Mouse (Mus musculus): ENCODE results near the gene Btg2. TPM values are rescaled to one million over a fixed set of nuclear protein-coding genes. Genes with fewer than 3 reads are reported as not detected.
A peak's percentile ranks its signal among the peaks of the same experiment; 100 is the strongest.

The Btg2 gene
- polyA plus RNA-seq, 1 experiment from 2014 or later, result 31.7 TPM

DNA sequence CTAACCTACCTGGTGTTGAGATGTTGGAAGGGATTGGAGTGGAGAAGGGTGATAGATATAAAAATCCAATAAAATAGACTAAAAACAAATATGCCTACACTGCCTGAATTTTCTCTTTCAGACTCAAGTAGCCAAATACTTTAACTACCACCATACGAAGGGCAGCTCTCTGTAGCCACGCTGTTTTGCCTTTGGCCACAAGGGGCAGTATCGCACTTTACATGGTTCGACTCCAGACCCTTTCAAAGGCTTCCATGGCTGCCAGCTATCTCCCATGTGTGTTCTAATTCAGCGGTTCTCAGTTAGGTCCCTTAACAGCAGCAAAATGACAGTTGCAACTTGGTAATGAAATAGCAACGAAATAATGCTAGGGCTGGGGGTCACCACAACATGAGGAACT, 25.7 kb downstream of the Btg2 start:
- 6% methylated on average over 6 of the region's 6 CpGs for whole genome bisulfite sequencing (ENCODE audit: insufficient replicate concordance)
- H3K4me2 ChIP-seq, result no peak overlapping the region
- no peak overlapping the region for H3K4me3 ChIP-seq (ENCODE audit: low read depth, low read length)
- H3K9me3 ChIP-seq (replicated peaks; ENCODE audit: control insufficient read depth, low read length), result no peaks in the 10 kb centered on the region
- H3K36me3 ChIP-seq (ENCODE audit: control insufficient read depth, insufficient read depth, low read length), result no peaks in the 10 kb centered on the region
- no peaks in the 10 kb centered on the region for H3K27me3 ChIP-seq (ENCODE audit: control insufficient read depth, insufficient read depth, low read length)
- H3K27ac ChIP-seq (ENCODE audit: low read depth, low read length), result no peak overlapping the region
- H3K4me1 ChIP-seq (ENCODE audit: control insufficient read depth, insufficient read depth, low read length), result peaks cover 3% of the 10 kb centered on the region; the same call in 1 of the 2 replicates
- no peak for ATAC-seq (replicated peaks; ENCODE audit: insufficient number of reproducible peaks, low FRiP score, low TSS enrichment)
- H3K9ac ChIP-seq (ENCODE audit: low read depth, low read length), result no peak overlapping the region

DNA sequence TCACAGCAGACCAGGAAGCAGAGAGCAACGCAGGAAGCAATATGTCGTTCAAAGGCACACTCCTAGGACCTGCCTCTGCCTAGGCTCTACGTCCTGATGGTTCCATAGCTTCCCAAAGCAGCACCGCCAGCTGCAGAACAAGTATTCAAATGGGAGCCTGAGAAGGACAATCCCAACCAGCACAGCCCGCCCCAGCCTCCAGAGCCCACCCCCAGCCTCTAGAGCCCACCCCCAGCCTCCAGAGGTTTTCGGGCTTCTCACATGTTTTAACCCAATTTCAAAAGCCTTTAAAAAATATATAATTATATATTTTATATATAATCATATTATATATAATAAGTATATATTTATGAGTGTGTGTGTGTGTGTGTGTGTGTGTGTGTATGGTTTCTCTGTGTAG, 29.4 kb downstream of the Btg2 start:
- H3K36me3 ChIP-seq (ENCODE audit: control insufficient read depth, insufficient read depth, low read length), result no peaks in the 10 kb centered on the region
- H3K27me3 ChIP-seq (ENCODE audit: control insufficient read depth, insufficient read depth, low read length), result peaks cover 4% of the 10 kb centered on the region; the same call in 1 of the 2 replicates
- H3K4me2 ChIP-seq, result no peak overlapping the region
- H3K4me3 ChIP-seq (ENCODE audit: low read depth, low read length), result no peak overlapping the region
- no peak overlapping the region for H3K27ac ChIP-seq (ENCODE audit: low read depth, low read length)
- no peaks in the 10 kb centered on the region; the same call in 1 of the 2 replicates for H3K4me1 ChIP-seq (ENCODE audit: control insufficient read depth, insufficient read depth, low read length)
- H3K9ac ChIP-seq (ENCODE audit: low read depth, low read length), result no peak overlapping the region
- 66% methylated on average over 6 of the region's 6 CpGs for WGBS (ENCODE audit: insufficient replicate concordance)
- no peaks in the 10 kb centered on the region for H3K9me3 ChIP-seq (replicated peaks; ENCODE audit: control insufficient read depth, low read length)
- no peak for ATAC-seq (replicated peaks; ENCODE audit: insufficient number of reproducible peaks, low FRiP score, low TSS enrichment)

DNA sequence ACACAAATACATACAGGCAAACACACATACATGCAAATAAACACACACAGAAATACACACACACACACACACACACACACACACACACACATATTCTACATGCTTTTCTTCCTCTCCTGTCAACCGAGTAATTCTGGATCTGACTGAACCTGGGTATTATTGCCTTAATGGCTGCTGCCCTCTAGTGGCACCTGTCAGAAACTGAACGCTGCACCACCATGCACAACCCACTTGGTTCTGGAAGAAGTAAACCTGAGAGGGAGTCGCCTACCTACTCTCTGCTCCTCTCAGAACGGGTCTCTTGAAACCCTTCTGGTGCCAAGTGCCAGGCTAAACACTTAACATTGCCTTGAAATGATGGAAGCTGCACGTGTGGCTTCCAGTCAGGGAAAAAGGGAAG, 30.2 kb downstream of the Btg2 start:
- 5% methylated on average over 5 of the region's 5 CpGs for WGBS (ENCODE audit: insufficient replicate concordance)
- no peaks in the 10 kb centered on the region for H3K36me3 ChIP-seq (ENCODE audit: control insufficient read depth, insufficient read depth, low read length)
- no peak overlapping the region for H3K9ac ChIP-seq (ENCODE audit: low read depth, low read length)

DNA sequence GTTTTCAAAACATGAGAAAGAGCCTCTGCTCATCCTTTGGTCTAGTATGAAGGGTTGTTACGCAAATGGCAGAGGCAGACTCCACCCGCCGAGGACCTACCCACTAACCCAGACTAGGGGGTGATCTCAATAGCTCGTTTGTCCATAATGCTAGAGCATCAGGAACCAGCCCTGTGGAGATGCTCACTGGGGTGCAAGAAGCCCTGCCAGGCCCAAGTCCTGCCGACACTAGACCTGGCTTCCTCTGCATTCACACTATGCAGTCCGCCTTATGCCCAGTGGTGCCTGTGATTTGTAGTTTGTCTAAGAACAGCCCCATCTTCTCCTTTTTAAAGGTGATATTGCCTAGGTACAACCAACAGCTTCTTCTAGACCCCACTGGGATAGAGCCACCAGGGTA, 31.5 kb downstream of the Btg2 start:
- H3K27ac ChIP-seq (ENCODE audit: low read depth, low read length), result no peak overlapping the region
- no peak overlapping the region for H3K9ac ChIP-seq (ENCODE audit: low read depth, low read length)
- H3K4me3 ChIP-seq (ENCODE audit: low read depth, low read length), result no peak overlapping the region
- H3K27me3 ChIP-seq (ENCODE audit: control insufficient read depth, insufficient read depth, low read length), result peaks cover 4% of the 10 kb centered on the region; the same call in 1 of the 2 replicates
- no peaks in the 10 kb centered on the region for H3K9me3 ChIP-seq (replicated peaks; ENCODE audit: control insufficient read depth, low read length)
- no peak for ATAC-seq (replicated peaks; ENCODE audit: insufficient number of reproducible peaks, low FRiP score, low TSS enrichment)
- WGBS (ENCODE audit: insufficient replicate concordance), result 76% methylated on average over 6 of the region's 6 CpGs
- no peak overlapping the region for H3K4me2 ChIP-seq
- H3K4me1 ChIP-seq (ENCODE audit: control insufficient read depth, insufficient read depth, low read length), result peaks cover 2% of the 10 kb centered on the region
- no peaks in the 10 kb centered on the region for H3K36me3 ChIP-seq (ENCODE audit: control insufficient read depth, insufficient read depth, low read length)

More for the DNA sequence above, 30.2 kb downstream of the Btg2 start:
- no peak for ATAC-seq (replicated peaks; ENCODE audit: insufficient number of reproducible peaks, low FRiP score, low TSS enrichment)
- H3K27me3 ChIP-seq (ENCODE audit: control insufficient read depth, insufficient read depth, low read length), result peaks cover 4% of the 10 kb centered on the region; the same call in 1 of the 2 replicates
- H3K4me2 ChIP-seq, result no peak overlapping the region
- no peak overlapping the region for H3K27ac ChIP-seq (ENCODE audit: low read depth, low read length)
- no peaks in the 10 kb centered on the region for H3K9me3 ChIP-seq (replicated peaks; ENCODE audit: control insufficient read depth, low read length)
- no peaks in the 10 kb centered on the region; the same call in 1 of the 2 replicates for H3K4me1 ChIP-seq (ENCODE audit: control insufficient read depth, insufficient read depth, low read length)
- H3K4me3 ChIP-seq (ENCODE audit: low read depth, low read length), result no peak overlapping the region

DNA sequence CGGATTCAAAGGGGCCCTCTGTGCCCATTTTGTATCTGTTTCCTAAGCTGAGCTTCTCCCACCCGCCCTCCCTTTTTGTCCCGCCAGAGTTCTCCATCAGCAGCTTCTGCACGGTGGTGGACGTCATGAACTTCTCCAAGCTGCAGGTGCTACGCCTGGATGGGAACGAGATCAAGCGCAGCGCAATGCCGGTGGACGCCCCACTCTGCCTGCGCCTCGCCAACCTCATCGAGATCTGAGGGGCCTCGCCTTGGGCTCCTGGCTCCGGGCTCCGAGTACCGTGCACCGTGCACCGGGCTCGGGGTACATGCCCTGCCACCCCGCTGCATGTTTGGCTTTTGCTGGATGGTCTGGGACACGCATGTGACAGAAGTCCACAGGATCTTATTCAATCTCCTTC, 32.5 kb downstream of the Btg2 start:
- no peak overlapping the region; the same call in 1 of the 2 replicates for H3K9ac ChIP-seq (ENCODE audit: low read depth, low read length)
- ATAC-seq (replicated peaks; ENCODE audit: insufficient number of reproducible peaks, low FRiP score, low TSS enrichment), result 0 out of 2 replicates have a peak, but pooled peaks have one; percentile 36
- H3K27ac ChIP-seq (ENCODE audit: low read depth, low read length), result no peak overlapping the region
- no peaks in the 10 kb centered on the region for H3K9me3 ChIP-seq (replicated peaks; ENCODE audit: control insufficient read depth, low read length)
- peaks cover 4% of the 10 kb centered on the region; the same call in 1 of the 2 replicates for H3K27me3 ChIP-seq (ENCODE audit: control insufficient read depth, insufficient read depth, low read length)
- H3K4me1 ChIP-seq (ENCODE audit: control insufficient read depth, insufficient read depth, low read length), result peaks cover 2% of the 10 kb centered on the region
- WGBS (ENCODE audit: insufficient replicate concordance), result 27% methylated on average over 23 of the region's 23 CpGs
- H3K4me3 ChIP-seq (ENCODE audit: low read depth, low read length), result peak overlapping the region; percentile 28
- H3K36me3 ChIP-seq (ENCODE audit: control insufficient read depth, insufficient read depth, low read length), result no peaks in the 10 kb centered on the region
- H3K4me2 ChIP-seq, result peak overlapping the region; percentile 61

DNA sequence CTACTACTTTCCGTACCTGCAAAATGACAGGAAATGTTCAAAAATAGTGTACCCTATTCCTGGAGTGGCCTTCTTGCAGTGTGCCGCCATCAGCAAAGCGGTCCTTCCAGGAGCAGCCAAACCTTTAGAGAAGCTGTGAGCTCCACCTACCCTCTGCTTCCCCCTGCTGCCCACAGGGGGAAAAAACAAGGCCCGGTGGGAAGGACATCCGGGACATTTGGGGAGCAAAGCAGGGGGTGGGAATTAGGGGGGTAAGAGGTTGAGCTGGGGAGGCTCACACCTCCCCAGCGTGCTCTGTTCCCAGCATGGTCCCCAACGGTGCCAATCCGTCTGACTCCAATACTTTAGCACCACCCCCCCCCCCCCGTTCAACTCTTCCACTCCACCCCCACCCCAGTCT, 32.9 kb downstream of the Btg2 start:
- WGBS (ENCODE audit: insufficient replicate concordance), result 3% methylated on average over 9 of the region's 9 CpGs
- H3K4me2 ChIP-seq, result peak overlapping the region; percentile 61
- no peak overlapping the region; the same call in 1 of the 2 replicates for H3K9ac ChIP-seq (ENCODE audit: low read depth, low read length)
- ATAC-seq (replicated peaks; ENCODE audit: insufficient number of reproducible peaks, low FRiP score, low TSS enrichment), result 0 out of 2 replicates have a peak, but pooled peaks have one; percentile 12
- peak overlapping the region; percentile 28 for H3K4me3 ChIP-seq (ENCODE audit: low read depth, low read length)
- peaks cover 2% of the 10 kb centered on the region for H3K4me1 ChIP-seq (ENCODE audit: control insufficient read depth, insufficient read depth, low read length)
- no peak overlapping the region for H3K27ac ChIP-seq (ENCODE audit: low read depth, low read length)
- no peaks in the 10 kb centered on the region for H3K9me3 ChIP-seq (replicated peaks; ENCODE audit: control insufficient read depth, low read length)
- no peaks in the 10 kb centered on the region for H3K36me3 ChIP-seq (ENCODE audit: control insufficient read depth, insufficient read depth, low read length)
- peaks cover 4% of the 10 kb centered on the region; the same call in 1 of the 2 replicates for H3K27me3 ChIP-seq (ENCODE audit: control insufficient read depth, insufficient read depth, low read length)

DNA sequence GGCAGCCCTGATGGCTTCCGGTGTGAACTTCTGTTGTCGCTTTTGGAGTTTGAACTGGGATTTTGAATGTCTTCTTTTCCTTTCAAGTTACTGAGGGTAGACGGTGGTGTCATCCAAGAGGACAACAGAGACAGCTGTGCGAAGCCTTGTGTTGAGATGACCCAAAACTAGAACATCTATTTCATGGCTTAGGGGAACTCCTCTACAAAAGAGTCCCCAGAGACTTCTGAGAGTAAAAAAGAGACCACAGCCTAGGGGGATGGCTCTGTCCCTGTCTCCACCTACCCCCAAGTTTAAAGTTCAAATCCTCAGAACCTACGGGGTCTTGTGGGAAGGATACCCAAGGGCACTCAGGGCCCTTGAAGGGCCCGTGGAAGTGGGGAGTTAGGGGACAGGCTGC, 34.1 kb downstream of the Btg2 start:
- no peak overlapping the region for H3K4me3 ChIP-seq (ENCODE audit: low read depth, low read length)
- peaks cover 4% of the 10 kb centered on the region; the same call in 1 of the 2 replicates for H3K27me3 ChIP-seq (ENCODE audit: control insufficient read depth, insufficient read depth, low read length)
- H3K4me2 ChIP-seq, result no peak overlapping the region
- no peaks in the 10 kb centered on the region for H3K9me3 ChIP-seq (replicated peaks; ENCODE audit: control insufficient read depth, low read length)
- no peak overlapping the region for H3K9ac ChIP-seq (ENCODE audit: low read depth, low read length)
- no peak for ATAC-seq (replicated peaks; ENCODE audit: insufficient number of reproducible peaks, low FRiP score, low TSS enrichment)
- H3K27ac ChIP-seq (ENCODE audit: low read depth, low read length), result no peak overlapping the region
- H3K36me3 ChIP-seq (ENCODE audit: control insufficient read depth, insufficient read depth, low read length), result no peaks in the 10 kb centered on the region
- 77% methylated on average over 6 of the region's 6 CpGs for WGBS (ENCODE audit: insufficient replicate concordance)
- H3K4me1 ChIP-seq (ENCODE audit: control insufficient read depth, insufficient read depth, low read length), result peaks cover 2% of the 10 kb centered on the region

DNA sequence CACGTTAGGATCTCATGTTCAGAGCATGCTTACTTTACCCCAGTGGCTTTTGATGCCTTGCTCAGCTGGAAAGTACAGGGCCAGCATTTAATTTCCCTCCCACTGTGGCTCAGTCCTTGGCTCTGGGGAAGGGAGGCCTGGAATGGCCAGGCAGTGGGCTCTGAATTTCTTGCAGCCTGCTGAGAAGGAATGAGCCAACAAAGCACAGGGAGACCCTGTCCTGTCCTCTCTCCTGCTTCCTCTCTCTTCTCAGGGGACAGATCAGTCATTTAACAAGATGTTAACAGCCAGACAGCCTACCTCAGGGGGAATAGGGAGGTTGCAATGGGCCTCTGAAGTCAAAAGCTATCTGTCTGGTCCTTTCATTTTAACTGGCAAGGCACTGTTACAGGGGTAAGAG, 36.6 kb downstream of the Btg2 start:
- Histone ChIP-seq H3K27me3 (ENCODE audit: control insufficient read depth, insufficient read depth, low read length) (peaks cover under 1% of the 10 kb centered on the region; the same call in 1 of the 2 replicates), H3K4me2 (no peak overlapping the region), H3K27ac (ENCODE audit: low read depth, low read length) (no peak overlapping the region), H3K36me3 (ENCODE audit: control insufficient read depth, insufficient read depth, low read length) (no peaks in the 10 kb centered on the region), H3K4me1 (ENCODE audit: control insufficient read depth, insufficient read depth, low read length) (peaks cover 5% of the 10 kb centered on the region), H3K9ac (ENCODE audit: low read depth, low read length) (no peak overlapping the region), H3K9me3 (replicated peaks; ENCODE audit: control insufficient read depth, low read length) (no peaks in the 10 kb centered on the region), H3K4me3 (ENCODE audit: low read depth, low read length) (no peak overlapping the region)
- no peak for ATAC-seq (replicated peaks; ENCODE audit: insufficient number of reproducible peaks, low FRiP score, low TSS enrichment)
- WGBS (ENCODE audit: insufficient replicate concordance), result 32% methylated on average over 1 of the region's 1 CpGs

DNA sequence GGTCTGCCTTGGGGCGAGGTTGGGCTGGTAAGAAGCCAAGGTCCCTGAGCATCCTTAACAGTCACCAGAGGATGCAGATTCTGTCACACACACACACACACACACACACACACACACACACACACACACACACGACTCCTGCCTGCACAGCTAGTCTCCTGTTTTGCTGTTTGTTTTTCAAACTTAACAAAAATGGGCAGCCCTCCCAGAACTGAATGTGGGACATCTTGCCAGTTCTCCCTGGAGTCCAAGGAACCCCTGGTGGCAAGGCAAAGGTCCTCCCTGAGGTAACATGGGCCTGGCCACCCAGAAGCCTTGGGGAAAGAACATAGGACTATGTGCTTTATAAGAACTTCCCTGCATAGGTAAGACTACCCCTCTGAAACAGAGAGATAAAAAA, 37.0 kb downstream of the Btg2 start:
- Histone ChIP-seq H3K4me2 (no peak overlapping the region), H3K9ac (ENCODE audit: low read depth, low read length) (no peak overlapping the region), H3K4me3 (ENCODE audit: low read depth, low read length) (no peak overlapping the region), H3K36me3 (ENCODE audit: control insufficient read depth, insufficient read depth, low read length) (no peaks in the 10 kb centered on the region), H3K4me1 (ENCODE audit: control insufficient read depth, insufficient read depth, low read length) (peaks cover 9% of the 10 kb centered on the region), H3K27ac (ENCODE audit: low read depth, low read length) (no peak overlapping the region), H3K9me3 (replicated peaks; ENCODE audit: control insufficient read depth, low read length) (no peaks in the 10 kb centered on the region), H3K27me3 (ENCODE audit: control insufficient read depth, insufficient read depth, low read length) (no peaks in the 10 kb centered on the region)
- whole genome bisulfite sequencing (ENCODE audit: insufficient replicate concordance), result 52% methylated on average over 2 of the region's 2 CpGs
- no peak for ATAC-seq (replicated peaks; ENCODE audit: insufficient number of reproducible peaks, low FRiP score, low TSS enrichment)

Data from heart, embryonic 11.5 days (tissue).